Mouse (Mus musculus) neural tube, embryonic 14.5 days (tissue): ENCODE data around the gene Zfhx2. TPM values are rescaled to one million over a fixed set of nuclear protein-coding genes. Genes with fewer than 3 reads are reported as not detected.

Source experiments
- ATAC-seq: fragments of 200-750 bp; cut with Nextera tagmentation; 2 replicates; pipeline ENCODE4 v1.8.0; 2017; ENCODE audit warnings: low read depth, mild to moderate bottlenecking, moderate TSS enrichment, moderate library complexity
- H3K27ac ChIP-seq: fragments of 300-500 bp; sonication (generic); 2 replicates; pipeline ENCODE4 v1.5.1; 2014; ENCODE audit warnings: low read depth, mild to moderate bottlenecking, control low read depth, low read length, moderate library complexity, mixed read lengths
- H3K27me3 ChIP-seq: fragments of 300-500 bp; sonication (generic); 2 replicates; pipeline ENCODE4 v1.6.1; 2014; ENCODE audit warnings: low read length; ENCODE audit not compliant: control insufficient read depth, insufficient read depth
- H3K36me3 ChIP-seq: fragments of 300-500 bp; sonication (generic); 2 replicates; pipeline ENCODE4 v1.6.1; 2014; ENCODE audit warnings: low read length, mixed read lengths; ENCODE audit not compliant: control insufficient read depth, insufficient read depth
- H3K4me1 ChIP-seq: fragments of 300-500 bp; sonication (generic); 2 replicates; pipeline ENCODE4 v1.6.1; 2014; ENCODE audit warnings: low read length; ENCODE audit not compliant: control insufficient read depth, insufficient read depth
- H3K4me2 ChIP-seq: fragments of 300-500 bp; sonication (generic); 2 replicates; pipeline ENCODE4 v1.6.1; 2014; ENCODE audit warnings: mild to moderate bottlenecking, low read depth, low read length, control low read depth
- H3K4me3 ChIP-seq: fragments of 300-500 bp; sonication (generic); 2 replicates; pipeline ENCODE4 v1.5.1; 2014; ENCODE audit warnings: low read depth, low read length, control low read depth, mixed read lengths
- H3K9ac ChIP-seq: fragments of 300-500 bp; sonication (generic); replicated peaks from 2 replicates; pipeline ENCODE4 v1.6.1; 2014; ENCODE audit warnings: low read depth, mild to moderate bottlenecking, control low read depth, low read length, mixed read lengths
- H3K9me3 ChIP-seq: fragments of 300-500 bp; sonication (generic); 2 replicates; pipeline ENCODE4 v1.6.1; 2016; ENCODE audit warnings: low read length; ENCODE audit not compliant: control insufficient read depth
- WGBS: fragments of 180-500 bp; shearing (Covaris S2); extraction: QIAGEN DNeasy Blood & Tissue Kit; methylation state at CpG from one replicate; pipeline ENCODE4 v1.1.7; 2014; 5-methylcytosine and 5-hydroxymethylcytosine counted together
- polyA plus RNA-seq: library from polyadenylated mRNA; unstranded; fragments of >200 nt; fragmentation: Nextera tagmentation; extraction: Ambion mirVana; gene quantifications from 2 replicates; pipeline ENCODE4 v1.2.1, GENCODE M21; 2014

Zfhx2 gene
- polyA plus RNA-seq, 1 experiment from 2014 or later: 27.3 TPM

DNA sequence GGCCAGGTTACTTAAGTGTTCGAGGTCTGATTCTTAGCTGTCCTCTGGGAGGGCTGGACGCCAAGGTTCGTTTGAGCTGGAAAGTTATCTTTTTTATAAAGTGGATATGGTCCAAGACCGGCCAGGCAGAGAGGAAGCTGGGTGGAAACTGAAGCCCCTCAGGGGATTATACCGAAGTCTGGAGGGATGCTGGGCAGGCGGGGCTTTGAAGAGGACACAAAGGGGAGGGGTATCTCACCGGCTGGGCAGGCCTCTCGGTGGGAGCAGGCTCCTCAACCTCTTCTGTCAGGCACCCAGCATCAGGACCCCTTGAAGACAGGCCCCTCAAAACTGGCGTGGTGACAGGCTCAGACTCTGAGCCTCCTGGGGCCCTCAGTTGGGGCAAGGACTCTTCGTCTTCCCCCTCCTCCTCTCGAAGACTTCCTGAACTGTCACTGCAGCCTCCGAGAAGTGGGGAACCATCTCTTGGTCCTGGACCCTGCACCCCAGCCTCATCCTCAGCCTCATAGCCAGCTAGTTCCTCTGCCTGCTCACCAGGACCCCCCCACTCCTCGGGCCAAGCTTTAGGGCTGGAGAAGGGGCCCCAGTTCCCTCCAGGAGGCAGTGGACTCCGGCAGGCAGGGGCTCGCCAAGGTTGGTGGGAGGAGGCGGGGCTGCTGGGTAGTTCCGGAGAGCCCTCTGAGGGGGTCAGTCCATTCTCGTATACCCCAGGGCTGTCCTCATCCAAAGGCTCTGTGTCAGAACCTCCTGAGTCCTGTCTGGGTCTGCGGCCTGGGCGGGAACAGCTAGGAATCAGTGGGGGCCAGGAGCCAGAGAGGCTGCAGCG, 17.1 kb upstream of the Zfhx2 start:
- Histone ChIP-seq H3K4me2 (no peak overlapping the region; the same call in 1 of the 2 replicates), H3K36me3 (peaks cover 4% of the 10 kb centered on the region; the same call in 1 of the 2 replicates), H3K4me3 (no peak overlapping the region), H3K27me3 (peaks cover 3% of the 10 kb centered on the region; the same call in 1 of the 2 replicates), H3K9ac (peak overlapping the region; percentile 25; the same call in 1 of the 2 replicates), H3K27ac (0 out of 2 replicates have a peak overlapping the region, but pooled peaks have one; percentile 22), H3K9me3 (no peaks in the 10 kb centered on the region), H3K4me1 (peaks cover 26% of the 10 kb centered on the region)
- no peak for ATAC-seq
- WGBS: 15% methylated on average over 21 of the region's 21 CpGs

DNA sequence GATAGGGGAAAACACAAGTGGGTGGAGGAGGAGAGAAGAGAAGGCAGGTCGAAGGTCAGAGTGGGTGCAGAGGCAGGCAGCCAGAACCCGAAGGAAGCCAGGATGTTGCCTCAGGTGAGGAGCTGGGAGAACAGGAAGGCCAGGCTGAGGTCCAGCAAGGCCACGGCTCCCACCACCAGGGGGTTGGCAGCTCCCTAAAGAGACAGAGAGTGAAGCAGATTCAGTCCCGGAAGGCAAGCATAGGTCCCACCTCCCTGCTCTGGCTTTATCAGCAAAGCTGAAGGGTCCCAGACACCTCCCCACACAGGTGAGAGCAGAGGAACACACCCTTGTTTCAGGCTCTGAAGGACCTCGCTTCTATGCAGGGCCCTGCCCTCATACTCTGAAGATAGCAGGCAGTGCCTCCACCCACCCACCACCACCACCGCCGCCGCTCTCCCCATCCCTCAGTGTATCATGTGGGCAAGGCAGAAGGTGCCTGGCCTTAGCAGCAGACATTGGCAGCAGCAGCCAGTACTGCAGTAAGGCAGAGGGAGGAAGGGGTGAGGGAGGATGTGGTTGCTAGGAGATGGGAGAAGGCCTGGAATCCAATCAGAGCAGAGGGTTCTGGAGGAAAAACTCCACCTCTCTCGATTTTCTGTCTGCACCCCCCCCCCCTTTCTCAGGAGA, 16.2 kb upstream of the Zfhx2 start:
- peak overlapping the region; percentile 28; the same call in 1 of the 2 replicates for H3K9ac ChIP-seq
- H3K4me1 ChIP-seq: peaks cover 20% of the 10 kb centered on the region

GRCm38 (mm10) chr14:55106990-55107389, 14.9 kb upstream of the Zfhx2 start:
- H3K4me3 ChIP-seq: no peak overlapping the region
- ATAC-seq: no peak
- WGBS: 79% methylated on average over 8 of the region's 8 CpGs
- no peak overlapping the region for H3K9ac ChIP-seq
- H3K4me1 ChIP-seq: peaks cover 20% of the 10 kb centered on the region
- H3K9me3 ChIP-seq: no peaks in the 10 kb centered on the region
- H3K36me3 ChIP-seq: no peaks in the 10 kb centered on the region
- no peak overlapping the region for H3K4me2 ChIP-seq
- no peaks in the 10 kb centered on the region for H3K27me3 ChIP-seq
- no peak overlapping the region for H3K27ac ChIP-seq

More for the DNA sequence above, 16.2 kb upstream of the Zfhx2 start:
- peak; percentile 68 for ATAC-seq
- H3K36me3 ChIP-seq: peaks cover 3% of the 10 kb centered on the region; the same call in 1 of the 2 replicates
- peaks cover under 1% of the 10 kb centered on the region; the same call in 1 of the 2 replicates for H3K27me3 ChIP-seq
- WGBS: 42% methylated on average over 9 of the region's 9 CpGs
- peak overlapping the region; percentile 14; the same call in 1 of the 2 replicates for H3K4me2 ChIP-seq
- no peaks in the 10 kb centered on the region for H3K9me3 ChIP-seq
- H3K27ac ChIP-seq: peak overlapping the region; percentile 17; the same call in 1 of the 2 replicates
- no peak overlapping the region for H3K4me3 ChIP-seq

GRCm38 (mm10) chr14:55105836-55106809, 14.0 kb upstream of the Zfhx2 start, which contains the start of gene Ap1g2:
TSS of gene Ap1g2 (minus strand) at chr14:55106593.
- H3K9ac ChIP-seq: peak within 1 kb of the TSS; percentile 68
- H3K27ac ChIP-seq: peak within 1 kb of the TSS; percentile 64
- peak within 1 kb of the TSS; percentile 42 for H3K4me3 ChIP-seq
- H3K36me3 ChIP-seq: no peaks in the 10 kb centered on the region
- no peaks in the 10 kb centered on the region for H3K27me3 ChIP-seq
- under 1% methylated on average over 39 of the region's 39 CpGs for WGBS
- no peaks in the 10 kb centered on the region for H3K9me3 ChIP-seq
- H3K4me2 ChIP-seq: peak within 1 kb of the TSS; percentile 94
- peaks cover 20% of the 10 kb centered on the region for H3K4me1 ChIP-seq
- ATAC-seq: peak; percentile 65

DNA sequence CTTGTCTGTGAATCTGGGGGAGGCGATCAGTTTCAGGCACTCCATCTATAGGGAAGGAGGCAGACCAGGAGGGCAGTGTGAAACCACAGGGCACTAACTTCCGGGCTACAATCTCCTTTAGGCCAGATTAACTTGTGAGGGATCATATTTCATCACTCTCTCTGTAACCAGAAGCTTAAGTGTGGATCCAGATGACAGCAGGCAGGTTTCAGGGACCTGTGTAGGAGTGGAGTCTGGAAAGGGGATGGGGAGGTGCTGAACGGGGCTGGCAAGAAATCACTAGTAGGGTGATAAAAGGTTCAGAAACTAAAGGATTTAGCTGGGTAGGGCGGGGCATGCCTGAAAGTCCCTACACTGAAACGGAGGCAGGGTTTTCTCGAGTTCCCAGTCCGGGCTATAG, 13.3 kb upstream of the Zfhx2 start:
- 3% methylated on average over 7 of the region's 7 CpGs for WGBS
- H3K4me3 ChIP-seq: peak overlapping the region; percentile 42; the same call in 1 of the 2 replicates
- peak overlapping the region; percentile 25; the same call in 1 of the 2 replicates for H3K9ac ChIP-seq
- peaks cover 20% of the 10 kb centered on the region for H3K4me1 ChIP-seq
- peak overlapping the region; percentile 94 for H3K4me2 ChIP-seq
- H3K36me3 ChIP-seq: no peaks in the 10 kb centered on the region
- no peak for ATAC-seq
- no peaks in the 10 kb centered on the region for H3K27me3 ChIP-seq
- H3K9me3 ChIP-seq: no peaks in the 10 kb centered on the region
- H3K27ac ChIP-seq: no peak overlapping the region

GRCm38 (mm10) chr14:55104365-55104764, 12.2 kb upstream of the Zfhx2 start:
- no peak for ATAC-seq
- no peak overlapping the region for H3K4me2 ChIP-seq

DNA sequence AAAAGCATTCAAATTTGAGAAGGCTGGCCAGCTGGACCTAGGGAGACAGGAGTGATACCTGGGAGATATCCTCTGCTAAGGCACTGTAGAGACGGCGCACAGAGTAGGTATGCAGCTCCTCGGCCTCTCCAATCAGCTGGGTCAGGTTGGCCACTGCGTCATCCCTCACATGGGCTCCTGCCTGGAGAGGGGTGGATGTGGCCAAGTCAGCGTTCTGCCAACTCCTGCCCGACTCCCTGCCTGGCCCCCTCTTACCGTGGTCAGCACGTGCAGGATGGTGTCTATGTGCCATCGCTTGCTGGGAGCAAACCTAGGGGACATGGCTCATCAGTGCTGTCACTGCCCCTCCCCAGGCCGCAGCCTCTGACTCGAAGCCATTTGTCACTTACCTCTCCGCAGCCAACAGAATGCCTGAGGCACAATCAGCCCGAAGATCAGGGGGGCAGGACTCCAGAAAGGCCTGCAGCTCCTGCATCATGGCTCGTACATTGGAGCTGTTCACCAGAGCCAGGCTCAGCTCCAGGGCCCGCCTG, 10.2 kb upstream of the Zfhx2 start:
- Histone ChIP-seq H3K9ac (no peak overlapping the region), H3K4me3 (no peak overlapping the region), H3K27me3 (no peaks in the 10 kb centered on the region), H3K4me1 (peaks cover 8% of the 10 kb centered on the region), H3K36me3 (no peaks in the 10 kb centered on the region), H3K9me3 (no peaks in the 10 kb centered on the region), H3K27ac (no peak overlapping the region), H3K4me2 (no peak overlapping the region)
- 80% methylated on average over 15 of the region's 15 CpGs for WGBS
- ATAC-seq: no peak

More at GRCm38 (mm10) chr14:55104365-55104764, 12.2 kb upstream of the Zfhx2 start:
- 86% methylated on average over 18 of the region's 18 CpGs for WGBS
- peaks cover 17% of the 10 kb centered on the region for H3K4me1 ChIP-seq
- H3K36me3 ChIP-seq: no peaks in the 10 kb centered on the region
- H3K4me3 ChIP-seq: no peak overlapping the region
- H3K27ac ChIP-seq: no peak overlapping the region
- H3K9me3 ChIP-seq: no peaks in the 10 kb centered on the region
- H3K9ac ChIP-seq: no peak overlapping the region
- H3K27me3 ChIP-seq: no peaks in the 10 kb centered on the region

- ATAC-seq: no peak
- Histone ChIP-seq H3K9me3 (no peaks in the 10 kb centered on the region), H3K27ac (no peak overlapping the region), H3K4me3 (no peak overlapping the region), H3K27me3 (no peaks in the 10 kb centered on the region), H3K4me2 (no peak overlapping the region), H3K9ac (no peak overlapping the region), H3K4me1 (peaks cover 13% of the 10 kb centered on the region), H3K36me3 (no peaks in the 10 kb centered on the region)
- WGBS: 44% methylated on average over 4 of the region's 4 CpGs
Observed at GRCm38 (mm10) chr14:55101592-55101991, 9.5 kb upstream of the Zfhx2 start.
